Mouse (Mus musculus) adrenal gland, postnatal 0 days (tissue): ENCODE data around the gene Ccl17. TPM values are rescaled to one million over a fixed set of nuclear protein-coding genes. Genes with fewer than 3 reads are reported as not detected.

Source experiments
- polyA plus RNA-seq: library from polyadenylated mRNA; unstranded; fragments of >200 nt; fragmentation: Nextera tagmentation; extraction: Ambion mirVana; gene quantifications from 2 replicates; pipeline ENCODE4 v1.2.1, GENCODE M21; 2015

Gene Ccl17
- polyA plus RNA-seq, result 1.1 and 1.2 TPM in 2 replicates

GRCm38 (mm10) chr8:94810153-94810552 is at the start of gene Ccl17:
Ccl17 (plus strand) TSS chr8:94810453.

GRCm38 (mm10) chr8:94771941-94772670 is 38.1 kb upstream of the Ccl17 start, which contains the start of gene Cx3cl1:
Cx3cl1 (plus strand) TSS chr8:94772009.

GRCm38 (mm10) chr8:94837662-94838574 is 27.7 kb downstream of the Ccl17 start, which contains the start of the genes Coq9 and Ciapin1:
Coq9 (plus strand) TSS chr8:94838321.
Ciapin1 (minus strand) TSS chr8:94838358.

GRCm38 (mm10) chr8:94857346-94858173 is 47.3 kb downstream of the Ccl17 start, which contains the start of gene Polr2c:
Polr2c (plus strand) TSS chr8:94857450.

Other genes starting within 250 kb of the Ccl17 start
- 15.1 and 20.2 TPM in 2 replicates for gene Rspry1, start 208.5 kb upstream of the Ccl17 start, polyA plus RNA-seq
- gene Fam192a, start 208.5 kb upstream of the Ccl17 start, polyA plus RNA-seq, result 40.3 and 54.1 TPM in 2 replicates
- gene Arl2bp, start 143.9 kb upstream of the Ccl17 start, polyA plus RNA-seq, result 79.6 and 105 TPM in 2 replicates
- 3.0 and 3.1 TPM in 2 replicates for gene Pllp, start 114.2 kb upstream of the Ccl17 start, polyA plus RNA-seq
- not detected in 2 replicates for gene Ccl22, start 64.9 kb upstream of the Ccl17 start, polyA plus RNA-seq
- 15.1 and 16.2 TPM in 2 replicates for gene Cx3cl1, start 38.4 kb upstream of the Ccl17 start, polyA plus RNA-seq
- gene Coq9, start 27.9 kb downstream of the Ccl17 start, polyA plus RNA-seq, result 96.9 and 125 TPM in 2 replicates
- gene Ciapin1, start 27.9 kb downstream of the Ccl17 start, polyA plus RNA-seq, result 78.5 and 86.3 TPM in 2 replicates
- 88.1 and 91.8 TPM in 2 replicates for gene Polr2c, start 47.0 kb downstream of the Ccl17 start, polyA plus RNA-seq
- gene Dok4, start 65.9 kb downstream of the Ccl17 start, polyA plus RNA-seq, result 14.9 and 15.1 TPM in 2 replicates
- gene Ccdc102a, start 107.6 kb downstream of the Ccl17 start, polyA plus RNA-seq, result 16.4 and 20.7 TPM in 2 replicates
- gene Adgrg5, start 113.2 kb downstream of the Ccl17 start, polyA plus RNA-seq, result 0.08 and 0.16 TPM in 2 replicates
- gene Adgrg1, start 164.3 kb downstream of the Ccl17 start, polyA plus RNA-seq, result 14.0 and 15.7 TPM in 2 replicates
- 2.0 and 6.2 TPM in 2 replicates for gene Adgrg3, start 207.2 kb downstream of the Ccl17 start, polyA plus RNA-seq
- not detected in 2 replicates for gene Drc7, start 244.7 kb downstream of the Ccl17 start, polyA plus RNA-seq